Mouse (Mus musculus) adrenal gland, postnatal 14 days (tissue): Measurements from ENCODE around the gene Fam189a1. TPM values are rescaled to one million over a fixed set of nuclear protein-coding genes. Genes with fewer than 3 reads are reported as not detected.
A peak's percentile ranks its signal among the peaks of the same experiment; 100 is the strongest.

Experiments used
- DNase-seq: peaks from one replicate; pipeline ENCODE4 v3.0.0; 2021; ENCODE audit warnings: mixed read lengths
- total RNA-seq: library from RNA; stranded (reverse); gene quantifications from 2 replicates; pipeline ENCODE4 v1.2.3, GENCODE M21; 2021

Fam189a1 gene
- total RNA-seq, 1 experiment from 2014 or later: 0.41 TPM

DNA sequence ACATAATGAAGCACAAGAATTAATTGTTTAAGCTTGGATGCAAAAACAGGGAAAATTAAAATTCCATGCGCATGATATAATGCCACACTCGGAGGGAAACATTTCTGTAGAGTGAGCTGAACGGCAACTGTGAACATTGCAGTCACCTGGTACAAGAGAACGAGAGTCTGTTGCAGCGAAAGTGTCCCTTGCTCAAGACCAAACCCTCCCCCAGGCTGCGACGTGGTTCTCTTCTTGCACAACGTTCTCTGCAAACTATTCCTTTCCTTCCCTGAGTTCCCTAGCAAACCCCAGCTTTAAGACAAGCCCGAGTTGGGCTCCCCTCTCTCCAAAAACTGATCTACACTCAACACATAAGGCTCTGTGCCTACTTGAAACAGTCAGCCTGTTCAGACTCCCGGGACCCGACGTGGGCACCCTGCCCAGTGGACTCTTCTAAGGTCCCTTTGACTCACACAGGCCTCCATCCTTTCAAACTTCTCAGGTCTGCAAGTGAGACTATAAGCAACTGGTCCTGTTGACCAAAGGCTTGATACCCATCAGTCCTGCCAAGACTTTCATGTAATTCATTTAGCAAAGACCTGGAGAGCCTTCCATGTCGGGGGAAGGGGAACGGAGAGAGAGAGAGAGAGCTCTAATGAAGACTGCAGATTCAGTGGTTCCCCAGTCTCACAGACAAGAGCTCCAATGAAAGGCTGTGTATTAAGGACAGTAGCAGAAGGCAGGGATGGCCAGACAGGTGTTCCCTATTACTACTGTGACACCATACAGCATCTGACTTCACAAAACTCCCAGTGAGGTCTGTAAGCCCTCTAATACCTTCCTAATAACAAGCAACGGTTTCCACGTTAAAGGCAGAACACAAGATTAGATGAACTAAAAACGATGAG lies 51.9 kb downstream of the Fam189a1 start:
- DNase-seq: no peak

GRCm38 (mm10) chr7:65101661-65102060 lies 54.7 kb downstream of the Fam189a1 start:
- DNase-seq: peak; percentile 23

DNA sequence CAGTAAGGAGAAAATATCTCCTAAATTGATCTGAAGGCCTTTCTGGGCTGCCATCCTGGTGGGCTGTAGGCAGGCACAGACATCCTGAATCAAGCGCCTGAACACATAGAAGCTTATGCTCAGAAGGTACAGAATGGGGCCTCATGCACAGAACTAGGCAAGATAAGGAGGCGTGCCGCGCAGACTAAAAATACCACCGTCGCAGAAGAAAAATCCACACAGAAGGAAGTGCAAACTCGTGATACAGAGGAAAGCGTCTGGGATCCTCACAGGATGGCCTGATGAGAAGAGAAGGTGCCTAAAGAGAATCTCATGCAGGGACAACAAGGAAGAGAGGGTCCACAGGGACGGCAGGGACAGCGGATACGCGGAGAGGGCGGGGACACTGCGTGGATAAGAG lies 58.7 kb downstream of the Fam189a1 start:
- DNase-seq: no peak

GRCm38 (mm10) chr7:65095631-65096107 lies 60.7 kb downstream of the Fam189a1 start:
- DNase-seq: peak; percentile 9

- DNase-seq: no peak
These were observed 63.1 kb downstream of the Fam189a1 start for GRCm38 (mm10) chr7:65093314-65093713.

DNA sequence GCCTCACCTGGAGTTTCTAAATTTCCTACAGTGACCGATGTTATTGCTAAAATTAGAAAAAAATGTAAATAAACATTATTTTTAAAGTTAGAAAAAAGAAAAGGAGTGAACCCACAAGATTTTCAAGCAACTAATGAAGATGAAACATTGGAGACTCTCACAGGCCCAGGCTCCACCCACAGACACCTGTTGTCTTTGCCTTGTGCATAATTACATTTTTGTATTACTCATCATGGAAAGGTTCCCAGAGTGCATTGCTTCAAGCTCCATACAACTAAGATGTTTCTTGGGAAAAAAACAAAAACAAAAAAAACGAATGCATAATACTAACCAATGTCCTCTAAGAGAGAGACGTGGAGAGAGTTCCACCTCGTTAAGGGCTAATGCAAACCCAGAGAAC lies 64.9 kb downstream of the Fam189a1 start:
- DNase-seq: no peak

DNA sequence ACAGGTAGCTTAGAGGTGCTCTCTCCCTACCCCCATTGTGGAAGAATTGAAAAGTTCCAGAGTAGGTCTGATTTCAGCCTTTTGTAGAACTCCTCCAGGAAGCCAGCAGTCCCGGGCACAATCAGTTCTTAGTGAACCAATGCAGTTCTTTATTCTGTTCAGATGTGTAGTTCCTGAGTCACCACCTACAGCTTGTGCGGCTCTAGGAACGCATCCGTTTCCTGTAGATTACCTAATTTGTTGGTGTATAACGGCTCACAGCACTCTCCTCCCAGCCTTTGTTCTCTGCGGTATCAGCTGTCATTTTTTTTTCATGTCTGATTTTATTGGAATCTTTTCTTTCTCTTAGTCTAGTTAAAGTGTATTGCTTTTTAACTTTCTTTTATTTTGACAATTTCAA lies 70.4 kb downstream of the Fam189a1 start:
- no peak for DNase-seq

DNA sequence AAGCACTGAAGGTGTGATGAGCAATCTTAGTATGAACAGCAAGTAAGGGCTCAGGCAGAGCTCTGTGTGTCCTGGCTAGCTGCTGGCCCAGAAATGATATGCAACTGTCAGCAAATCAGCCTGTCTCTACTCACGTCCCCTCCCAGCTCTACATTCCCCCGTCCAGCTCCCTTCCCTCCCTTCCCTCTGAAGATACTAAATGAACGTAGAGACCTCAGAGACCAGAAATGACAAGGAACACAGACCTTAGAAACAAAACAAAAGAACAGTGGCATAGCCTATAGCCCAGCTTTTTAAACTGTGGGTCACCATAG lies 73.6 kb downstream of the Fam189a1 start:
- DNase-seq: no peak

DNA sequence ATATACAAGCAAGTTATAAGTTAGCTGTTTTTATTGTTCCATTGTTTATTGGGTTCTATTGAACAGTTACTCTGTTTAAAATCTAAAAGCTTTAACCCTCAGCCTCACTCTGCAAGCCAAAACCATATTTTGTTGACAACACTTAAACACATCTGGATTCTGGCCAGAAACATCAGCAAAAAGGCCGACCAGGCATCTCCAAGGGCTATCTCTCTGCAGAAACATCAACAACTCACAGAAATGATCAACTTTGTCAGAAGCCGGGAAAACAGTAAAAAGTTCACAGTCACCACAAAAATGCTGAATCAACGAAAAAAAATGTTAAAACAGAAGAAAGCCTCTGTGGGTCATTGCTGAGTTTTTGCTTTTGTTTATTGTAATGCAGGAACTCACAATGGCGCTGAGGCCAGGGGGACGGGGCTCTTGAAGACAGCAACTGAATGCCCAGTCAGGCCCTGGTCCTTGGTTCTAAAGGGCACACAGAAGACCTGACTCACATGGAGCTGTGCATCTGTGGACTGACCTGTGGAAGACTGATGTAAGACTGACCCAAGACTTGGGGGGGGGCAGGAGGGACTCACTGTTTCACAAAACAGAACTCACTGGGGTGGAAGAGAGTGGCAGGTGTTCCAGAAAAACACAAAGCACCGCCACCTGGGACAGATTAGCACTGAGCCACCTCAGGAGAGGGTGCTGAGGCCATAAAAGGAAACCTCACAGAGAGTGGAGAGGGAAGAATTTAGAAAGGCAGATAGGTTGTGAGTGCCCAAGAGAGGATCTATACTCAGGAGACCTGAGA lies 74.2 kb downstream of the Fam189a1 start:
- no peak for DNase-seq

- no peak for DNase-seq
These were observed 80.2 kb downstream of the Fam189a1 start for GRCm38 (mm10) chr7:65076134-65076533.

DNA sequence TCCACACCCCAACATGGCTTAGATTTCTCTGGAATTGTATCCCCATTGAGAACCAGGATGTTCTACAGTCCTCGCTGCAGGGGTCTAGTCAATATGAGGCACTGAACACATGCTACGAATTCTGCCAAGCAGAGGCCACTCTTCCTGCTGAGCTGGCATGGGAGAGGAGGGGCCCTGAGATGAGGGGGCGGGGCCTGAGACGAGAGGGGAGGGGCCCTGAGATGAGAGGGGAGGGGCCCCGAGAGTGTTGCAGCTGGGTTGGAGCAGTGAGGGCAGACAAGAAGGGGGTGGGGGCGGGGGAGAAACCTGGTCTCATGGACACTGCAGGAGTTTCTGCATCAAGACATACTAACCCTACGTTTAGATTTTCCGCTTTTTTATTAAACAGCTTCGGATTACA lies 82.2 kb downstream of the Fam189a1 start:
- peak; percentile 24 for DNase-seq

DNA sequence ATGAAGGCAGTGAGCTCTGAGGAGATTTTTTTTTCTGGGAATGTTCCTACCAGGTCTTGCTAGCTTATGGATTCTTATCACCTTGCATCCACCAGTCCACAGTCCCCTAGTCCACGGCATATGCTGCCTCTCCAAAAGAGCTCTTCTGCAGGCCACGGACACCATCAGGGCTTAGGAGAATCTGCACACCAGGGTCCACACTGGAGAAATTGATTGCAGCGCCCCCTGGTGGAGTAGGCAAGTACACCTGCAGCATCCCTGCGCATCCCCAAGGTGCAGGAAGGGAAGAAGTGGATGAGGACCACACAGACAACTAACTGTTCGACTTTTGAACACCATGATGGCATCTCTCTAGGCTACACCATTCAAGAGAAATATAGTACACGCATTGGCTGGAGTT lies 82.8 kb downstream of the Fam189a1 start:
- DNase-seq: peak; percentile 87

DNA sequence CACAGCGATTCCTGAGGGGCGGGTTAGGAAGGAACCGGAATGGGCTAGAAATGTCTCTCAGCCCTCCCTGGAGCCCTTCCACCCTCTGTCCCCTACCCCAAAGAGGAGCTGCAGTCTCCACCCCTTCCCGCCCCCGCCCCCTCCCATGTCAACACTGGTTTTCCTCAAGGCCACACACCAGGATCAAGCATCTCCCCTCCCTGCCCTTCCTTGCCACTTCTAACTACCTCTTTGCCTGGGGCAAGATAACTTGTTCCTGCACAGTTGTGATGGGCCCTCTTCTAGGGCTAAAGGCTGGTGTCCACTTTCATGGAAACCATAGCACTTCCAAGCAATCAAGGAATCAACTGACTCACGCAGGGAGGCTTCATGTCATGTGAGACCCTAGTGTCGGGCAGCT lies 90.2 kb downstream of the Fam189a1 start:
- no peak for DNase-seq

DNA sequence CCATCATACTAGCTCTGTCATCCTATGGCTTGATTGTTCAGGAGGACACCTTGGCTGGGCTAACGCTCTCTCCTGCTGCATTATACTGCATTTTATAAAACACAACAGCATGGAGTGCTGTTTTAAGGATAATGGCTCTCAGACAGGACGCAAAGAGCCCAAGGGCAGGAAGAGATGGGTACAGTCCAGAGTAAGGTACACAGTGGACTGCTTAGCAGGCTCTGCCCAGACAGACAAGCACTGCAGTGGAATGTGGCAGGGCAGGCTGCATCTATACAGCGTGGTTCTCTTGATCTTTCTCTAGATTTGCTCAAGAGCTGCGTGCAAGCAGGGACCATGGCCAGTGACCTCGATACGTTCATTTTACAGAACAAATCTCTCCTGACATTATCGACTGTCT lies 90.9 kb downstream of the Fam189a1 start:
- DNase-seq: no peak

- no peak for DNase-seq
These were observed 91.7 kb downstream of the Fam189a1 start for GRCm38 (mm10) chr7:65064638-65065037.

GRCm38 (mm10) chr7:65064096-65064495 lies 92.3 kb downstream of the Fam189a1 start:
- no peak for DNase-seq

- DNase-seq: no peak
These were observed 96.1 kb downstream of the Fam189a1 start for GRCm38 (mm10) chr7:65060163-65060799.

GRCm38 (mm10) chr7:65056864-65057263 lies 99.5 kb downstream of the Fam189a1 start:
- DNase-seq: no peak

GRCm38 (mm10) chr7:65051986-65052385 lies 104.4 kb downstream of the Fam189a1 start:
- no peak for DNase-seq

GRCm38 (mm10) chr7:65049236-65049954 lies 107.0 kb downstream of the Fam189a1 start:
- no peak for DNase-seq

DNA sequence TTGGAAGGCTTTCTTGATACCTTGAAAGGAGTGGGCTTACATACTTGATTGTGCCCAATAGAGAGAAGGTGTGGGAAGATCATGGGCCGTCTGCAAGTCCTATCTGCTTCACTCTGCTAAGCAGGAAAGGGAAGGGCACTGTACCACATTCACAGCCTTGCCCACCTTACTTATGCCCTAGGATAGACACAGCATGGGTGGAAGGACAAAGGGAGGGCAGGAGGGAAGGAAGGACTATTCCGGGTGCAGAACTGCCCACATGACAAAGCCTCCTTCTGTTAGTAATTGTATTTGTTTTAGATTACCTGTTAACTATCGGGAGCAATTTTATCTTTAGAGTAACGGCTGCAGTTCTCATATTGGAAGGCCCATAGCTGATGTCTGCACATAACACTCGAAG lies 108.7 kb downstream of the Fam189a1 start:
- DNase-seq: no peak

GRCm38 (mm10) chr7:65046690-65047089 lies 109.7 kb downstream of the Fam189a1 start:
- no peak for DNase-seq
